Mouse (Mus musculus) gastrocnemius, adult 8-10 months (tissue): ENCODE data around the gene Garnl3. TPM values are rescaled to one million over a fixed set of nuclear protein-coding genes. Genes with fewer than 3 reads are reported as not detected.

Experiments used
- DNase-seq, 2 experiments: peaks; one replicate each; pipeline ENCODE4 v3.0.0; 2022; ENCODE audit warnings: low spot score in 2 of 2
- total RNA-seq, 4 experiments: library from RNA; stranded (reverse); gene quantifications; 2 replicates each; pipeline ENCODE4 v1.2.4; 2022

Gene Garnl3
- total RNA-seq, 4 experiments from 2014 or later: 0.32 to 1.1 (median 0.99) TPM; not detected in 1

GRCm38 (mm10) chr2:32974216-32974615 is 157.2 kb downstream of the Garnl3 start:
- no peak for DNase-seq

GRCm38 (mm10) chr2:32971235-32971634 is 160.2 kb downstream of the Garnl3 start:
- no peak for DNase-seq

- DNase-seq: no peak
Measured at GRCm38 (mm10) chr2:32969326-32969725, 162.1 kb downstream of the Garnl3 start.

GRCm38 (mm10) chr2:32968024-32968614 is 163.3 kb downstream of the Garnl3 start:
- DNase-seq: no peak

GRCm38 (mm10) chr2:32966689-32967631 is 164.5 kb downstream of the Garnl3 start:
- DNase-seq: peak; percentile 75 to 85

GRCm38 (mm10) chr2:32966184-32966688 is 165.2 kb downstream of the Garnl3 start:
- DNase-seq: no peak

- DNase-seq: no peak
Measured at GRCm38 (mm10) chr2:32965511-32966183, 165.8 kb downstream of the Garnl3 start.

GRCm38 (mm10) chr2:32964659-32965457 is 166.6 kb downstream of the Garnl3 start:
- no peak for DNase-seq

GRCm38 (mm10) chr2:32963981-32964380 is 167.5 kb downstream of the Garnl3 start:
- no peak for DNase-seq

GRCm38 (mm10) chr2:32963544-32963943 is 167.9 kb downstream of the Garnl3 start:
- no peak for DNase-seq

GRCm38 (mm10) chr2:32962875-32963220 is 168.6 kb downstream of the Garnl3 start:
- DNase-seq: no peak

GRCm38 (mm10) chr2:32962062-32962874 is 169.2 kb downstream of the Garnl3 start:
- DNase-seq: no peak

- DNase-seq: peak; percentile 86 to 90
Measured at GRCm38 (mm10) chr2:32961192-32961995, 170.1 kb downstream of the Garnl3 start, which contains the start of the genes Rpl12 and Lrsam1. Gene Rpl12 (plus strand): TSS chr2:32961559. Gene Lrsam1 (minus strand): TSS chr2:32961614.

- DNase-seq: no peak
Measured at GRCm38 (mm10) chr2:32960273-32960672, 171.2 kb downstream of the Garnl3 start.

- DNase-seq: no peak
Measured at GRCm38 (mm10) chr2:32957344-32957743, 174.1 kb downstream of the Garnl3 start.

GRCm38 (mm10) chr2:32954581-32954980 is 176.9 kb downstream of the Garnl3 start:
- no peak for DNase-seq

GRCm38 (mm10) chr2:32947454-32947853 is 184.0 kb downstream of the Garnl3 start:
- DNase-seq: no peak

- DNase-seq: no peak
Measured at GRCm38 (mm10) chr2:32940483-32940882, 191.0 kb downstream of the Garnl3 start.

GRCm38 (mm10) chr2:32939418-32939817 is 192.0 kb downstream of the Garnl3 start:
- DNase-seq: no peak
